Mouse (Mus musculus): ENCODE results near the gene Copz2. TPM values are rescaled to one million over a fixed set of nuclear protein-coding genes. Genes with fewer than 3 reads are reported as not detected.

The Copz2 gene
- polyA plus RNA-seq, 1 experiment from 2014 or later: 125 TPM

- 32% methylated on average over 14 of the region's 14 CpGs for WGBS
- ATAC-seq (ENCODE audit: insufficient read depth, low FRiP score, low read depth): no peak
- H3K27me3 ChIP-seq (replicated peaks): no peaks in the 10 kb centered on the region
- H3K36me3 ChIP-seq: no peaks in the 10 kb centered on the region
- no peak overlapping the region for H3K4me3 ChIP-seq (replicated peaks)
- no peak overlapping the region for H3K4me2 ChIP-seq
- no peaks in the 10 kb centered on the region for H3K9me3 ChIP-seq
- H3K4me1 ChIP-seq: no peaks in the 10 kb centered on the region
- H3K9ac ChIP-seq: no peak overlapping the region
- no peak overlapping the region for H3K27ac ChIP-seq
Measured at GRCm38 (mm10) chr11:96891784-96892527, 42.3 kb downstream of the Copz2 start.

DNA sequence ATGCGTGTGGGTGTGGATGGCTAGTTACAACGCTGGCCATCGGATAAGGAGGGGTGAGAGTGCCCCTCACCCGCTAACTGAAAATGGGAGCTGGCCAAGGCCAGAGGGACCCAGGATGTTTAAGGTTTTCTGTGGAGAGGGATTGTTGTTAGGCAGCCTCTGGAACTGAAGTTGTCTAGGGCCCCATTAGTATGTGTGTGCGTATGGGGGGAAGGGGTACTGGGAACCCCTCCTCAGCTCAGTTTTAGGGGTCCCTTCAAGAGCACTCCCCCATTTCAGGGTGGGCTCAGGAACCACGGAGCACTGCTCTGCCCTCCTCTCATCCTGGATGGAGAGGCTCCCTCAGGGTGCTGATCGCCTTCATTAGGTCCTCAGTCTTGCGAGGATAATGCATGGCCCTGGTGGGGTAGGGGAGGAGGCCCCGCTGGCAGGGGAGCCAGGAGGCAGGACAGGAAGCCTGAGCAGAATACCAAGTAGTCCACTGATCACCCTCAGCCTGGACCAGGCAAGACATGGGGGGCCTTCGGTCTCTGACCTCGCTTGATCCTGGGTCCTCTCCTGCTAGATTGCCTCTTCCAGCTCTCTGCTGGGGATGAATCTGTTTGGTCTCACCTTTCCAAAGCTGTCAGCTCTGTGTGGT lies 43.7 kb downstream of the Copz2 start:
- Histone ChIP-seq H3K9me3 (no peaks in the 10 kb centered on the region), H3K9ac (no peak overlapping the region), H3K36me3 (no peaks in the 10 kb centered on the region), H3K4me1 (no peaks in the 10 kb centered on the region), H3K4me3 (replicated peaks) (no peak overlapping the region), H3K27ac (no peak overlapping the region), H3K27me3 (replicated peaks) (no peaks in the 10 kb centered on the region), H3K4me2 (no peak overlapping the region)
- WGBS: 64% methylated on average over 11 of the region's 11 CpGs
- ATAC-seq (ENCODE audit: insufficient read depth, low FRiP score, low read depth): no peak

- Histone ChIP-seq H3K27ac (no peak overlapping the region), H3K9me3 (no peaks in the 10 kb centered on the region)
- ATAC-seq (ENCODE audit: insufficient read depth, low FRiP score, low read depth): no peak
Measured at GRCm38 (mm10) chr11:96895886-96896285, 46.2 kb downstream of the Copz2 start.

GRCm38 (mm10) chr11:96899449-96900306 lies 50.0 kb downstream of the Copz2 start:
- Histone ChIP-seq H3K36me3 (no peaks in the 10 kb centered on the region), H3K4me1 (peaks cover 13% of the 10 kb centered on the region; the same call in 1 of the 2 replicates), H3K27me3 (replicated peaks) (no peaks in the 10 kb centered on the region), H3K9ac (no peak overlapping the region), H3K27ac (no peak overlapping the region), H3K4me2 (no peak overlapping the region), H3K9me3 (no peaks in the 10 kb centered on the region), H3K4me3 (replicated peaks) (no peak overlapping the region)
- 0 out of 2 replicates have a peak, but pooled peaks have one; percentile 28 for ATAC-seq (ENCODE audit: insufficient read depth, low FRiP score, low read depth)
- WGBS: 47% methylated on average over 12 of the region's 13 CpGs

More at GRCm38 (mm10) chr11:96895886-96896285, 46.2 kb downstream of the Copz2 start:
- Histone ChIP-seq H3K4me3 (replicated peaks) (no peak overlapping the region), H3K27me3 (replicated peaks) (no peaks in the 10 kb centered on the region), H3K4me2 (no peak overlapping the region), H3K4me1 (0 out of 2 replicates have a peak, but pooled peaks cover 4% of the 10 kb centered on the region), H3K36me3 (no peaks in the 10 kb centered on the region), H3K9ac (no peak overlapping the region)
- WGBS: 77% methylated on average over 4 of the region's 4 CpGs

GRCm38 (mm10) chr11:96901332-96901731 lies 51.7 kb downstream of the Copz2 start:
- Histone ChIP-seq H3K27ac (no peak overlapping the region), H3K36me3 (no peaks in the 10 kb centered on the region), H3K4me3 (replicated peaks) (no peak overlapping the region), H3K9ac (no peak overlapping the region), H3K4me2 (no peak overlapping the region), H3K27me3 (replicated peaks) (no peaks in the 10 kb centered on the region), H3K4me1 (peaks cover 13% of the 10 kb centered on the region; the same call in 1 of the 2 replicates), H3K9me3 (no peaks in the 10 kb centered on the region)
- WGBS: 69% methylated on average over 9 of the region's 9 CpGs
- ATAC-seq (ENCODE audit: insufficient read depth, low FRiP score, low read depth): no peak

DNA sequence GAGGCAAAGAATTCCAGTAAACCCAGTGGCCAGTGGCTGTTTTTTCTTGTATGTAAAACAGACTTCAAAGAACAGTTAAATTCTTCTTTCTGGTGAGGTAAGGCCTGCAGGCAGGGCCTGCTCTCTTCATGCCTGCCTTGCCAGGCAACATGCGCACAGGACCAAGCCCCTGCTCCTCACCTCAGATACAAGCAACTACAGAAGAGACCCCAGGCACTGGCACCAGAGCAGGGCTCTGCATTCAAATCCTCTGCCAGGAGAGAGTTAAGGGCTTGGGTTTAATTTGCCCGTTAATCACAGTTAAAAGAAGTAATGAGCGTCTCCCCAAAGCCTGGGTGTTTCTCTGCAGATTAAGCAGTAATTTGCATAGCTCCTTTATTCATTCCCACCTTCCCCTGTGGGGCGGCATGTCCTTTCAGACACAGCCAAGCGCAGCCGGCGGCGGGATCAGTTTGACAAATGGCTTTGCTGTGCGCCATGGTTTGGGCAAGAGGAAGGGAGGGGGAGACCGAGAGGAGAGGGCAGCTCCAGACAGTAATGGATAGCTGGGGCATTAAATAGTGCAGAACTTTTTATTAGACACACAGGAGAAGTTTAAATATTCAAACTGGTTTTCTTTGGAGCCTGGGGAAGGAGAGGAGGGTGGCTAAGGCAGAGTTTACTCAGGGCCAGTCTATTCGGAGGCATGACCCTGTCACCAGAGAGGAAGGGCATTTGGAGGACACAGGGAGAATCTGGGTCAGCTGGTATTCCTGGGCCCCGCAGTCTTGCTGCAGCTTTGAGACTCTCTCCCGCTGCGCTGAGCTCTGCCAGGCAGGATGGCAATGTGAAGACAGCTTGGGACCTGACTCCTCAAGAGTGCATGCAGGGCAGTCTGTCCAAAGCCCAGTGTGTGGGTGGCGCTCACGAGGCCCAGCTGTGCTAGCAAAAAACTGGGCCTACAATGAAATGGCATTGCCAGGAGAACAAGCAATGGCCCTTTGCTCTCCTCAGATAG lies 53.3 kb downstream of the Copz2 start:
- H3K4me1 ChIP-seq: peaks cover 13% of the 10 kb centered on the region; the same call in 1 of the 2 replicates
- no peak overlapping the region for H3K9ac ChIP-seq
- ATAC-seq (ENCODE audit: insufficient read depth, low FRiP score, low read depth): no peak
- H3K27me3 ChIP-seq (replicated peaks): no peaks in the 10 kb centered on the region
- peaks cover 3% of the 10 kb centered on the region; the same call in 1 of the 2 replicates for H3K36me3 ChIP-seq
- no peak overlapping the region for H3K4me2 ChIP-seq
- 17% methylated on average over 16 of the region's 16 CpGs for WGBS
- 0 out of 2 replicates have a peak overlapping the region, but pooled peaks have one; percentile 24 for H3K27ac ChIP-seq
- no peak overlapping the region for H3K4me3 ChIP-seq (replicated peaks)
- H3K9me3 ChIP-seq: no peaks in the 10 kb centered on the region

DNA sequence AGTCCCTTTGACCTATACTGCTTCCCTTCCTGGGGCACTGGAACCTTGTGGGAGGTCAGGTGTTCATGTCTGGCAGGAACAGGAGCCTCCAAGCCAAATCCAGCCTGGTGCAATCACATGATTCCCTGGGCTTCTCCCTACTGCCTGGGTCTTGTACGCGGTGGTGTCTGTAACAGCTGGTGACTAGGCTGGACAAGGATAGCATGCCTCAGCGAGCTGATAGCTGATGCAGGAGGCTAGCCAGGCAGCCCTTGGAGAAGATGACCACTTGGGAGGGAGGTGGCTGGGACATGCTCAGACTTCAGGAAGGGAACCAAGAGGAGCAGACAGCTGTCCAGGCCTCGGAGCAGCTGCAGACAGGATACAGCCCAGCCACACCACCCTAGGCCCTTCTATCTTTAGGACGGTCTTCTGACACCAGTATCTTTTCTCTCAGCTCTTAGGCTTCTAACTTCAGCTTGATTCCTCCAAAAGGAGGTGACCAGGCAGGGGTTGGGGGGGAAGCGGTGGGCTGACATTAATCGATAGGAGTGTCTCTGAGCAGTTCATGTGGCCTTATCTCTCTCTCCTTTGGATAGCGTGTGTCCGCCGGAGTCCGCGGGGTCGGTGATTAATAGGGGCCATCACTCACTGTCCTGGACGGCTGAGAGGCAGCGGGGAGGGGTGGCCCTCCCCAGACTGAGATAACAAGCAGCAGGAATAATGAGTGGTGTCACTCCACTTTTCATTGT lies 56.9 kb downstream of the Copz2 start:
- H3K9ac ChIP-seq: no peak overlapping the region
- H3K27me3 ChIP-seq (replicated peaks): no peaks in the 10 kb centered on the region
- no peaks in the 10 kb centered on the region for H3K9me3 ChIP-seq
- peaks cover 10% of the 10 kb centered on the region; the same call in 1 of the 2 replicates for H3K4me1 ChIP-seq
- WGBS: 38% methylated on average over 15 of the region's 15 CpGs
- no peak for ATAC-seq (ENCODE audit: insufficient read depth, low FRiP score, low read depth)
- H3K4me3 ChIP-seq (replicated peaks): no peak overlapping the region
- no peak overlapping the region for H3K4me2 ChIP-seq
- peaks cover 20% of the 10 kb centered on the region for H3K36me3 ChIP-seq
- no peak overlapping the region for H3K27ac ChIP-seq

GRCm38 (mm10) chr11:96908594-96908993 lies 58.9 kb downstream of the Copz2 start:
- Histone ChIP-seq H3K36me3 (peaks cover 26% of the 10 kb centered on the region), H3K9ac (no peak overlapping the region), H3K9me3 (no peaks in the 10 kb centered on the region), H3K4me2 (no peak overlapping the region), H3K27me3 (replicated peaks) (no peaks in the 10 kb centered on the region), H3K4me1 (no peaks in the 10 kb centered on the region), H3K4me3 (replicated peaks) (no peak overlapping the region), H3K27ac (no peak overlapping the region)
- no peak for ATAC-seq (ENCODE audit: insufficient read depth, low FRiP score, low read depth)
- WGBS: 83% methylated on average over 12 of the region's 12 CpGs

DNA sequence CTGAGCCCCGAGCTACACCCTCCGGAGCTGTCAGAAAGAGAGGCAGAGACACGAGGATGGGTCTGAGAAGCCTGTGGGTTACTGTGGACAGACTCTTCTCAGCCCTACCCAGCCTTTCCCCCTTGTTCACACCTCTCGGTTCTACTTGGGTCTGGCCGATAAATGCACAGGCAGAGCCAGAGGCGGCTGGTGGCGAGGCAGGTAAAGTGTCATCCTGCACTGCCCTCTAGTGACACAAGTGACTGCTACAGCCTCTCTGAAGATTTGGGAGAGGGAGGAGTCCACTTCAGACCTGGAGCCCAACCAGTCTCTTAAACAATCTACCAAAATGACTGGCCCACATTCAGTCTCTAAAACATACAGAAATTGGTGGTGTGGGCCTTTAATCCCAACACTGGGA lies 60.3 kb downstream of the Copz2 start:
- no peak overlapping the region for H3K4me2 ChIP-seq
- H3K9me3 ChIP-seq: no peaks in the 10 kb centered on the region
- peak; percentile 37 for ATAC-seq (ENCODE audit: insufficient read depth, low FRiP score, low read depth)
- no peak overlapping the region for H3K4me3 ChIP-seq (replicated peaks)
- H3K9ac ChIP-seq: no peak overlapping the region
- H3K27ac ChIP-seq: no peak overlapping the region
- 0 out of 2 replicates have a peak, but pooled peaks cover 5% of the 10 kb centered on the region for H3K4me1 ChIP-seq
- no peaks in the 10 kb centered on the region for H3K27me3 ChIP-seq (replicated peaks)
- WGBS: 27% methylated on average over 7 of the region's 7 CpGs
- peaks cover 26% of the 10 kb centered on the region for H3K36me3 ChIP-seq
